Mouse (Mus musculus): Measurements from ENCODE around the gene Ppm1k. TPM values are rescaled to one million over a fixed set of nuclear protein-coding genes. Genes with fewer than 3 reads are reported as not detected.
"Not testable (repeated sequence)": the region's sequence is repeated elsewhere in the genome, so short reads cannot be mapped to it uniquely, and the experiment has no call there.

Ppm1k gene
- polyA plus RNA-seq, 2 experiments = 3.4 to 4.2 TPM

DNA sequence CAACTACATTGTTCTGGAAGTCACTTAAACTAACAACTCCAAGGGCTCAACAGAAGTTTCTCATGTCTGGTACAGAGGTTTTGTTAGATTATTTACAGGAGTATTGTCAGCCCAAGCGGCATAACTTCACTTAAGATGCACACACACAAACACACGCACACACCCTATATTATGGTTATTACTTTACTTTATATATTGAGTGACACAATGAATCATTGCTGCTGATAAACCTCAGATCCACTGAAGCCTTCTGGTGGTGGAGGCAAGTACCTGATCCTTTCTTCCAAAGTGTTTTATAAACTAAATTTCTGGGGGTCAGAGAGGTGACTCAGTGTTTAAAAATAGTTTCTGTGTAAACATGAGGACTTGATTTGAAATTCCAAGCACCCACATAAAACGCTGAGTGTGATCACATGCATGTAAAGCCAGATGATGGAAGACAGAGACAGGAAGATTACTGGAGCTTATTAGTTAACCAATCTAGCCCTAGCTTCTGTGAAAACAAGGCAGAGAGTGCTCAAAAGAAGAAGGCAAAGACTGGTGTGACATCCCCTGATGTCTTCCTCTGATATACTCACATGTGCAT, 16.0 kb upstream of the Ppm1k start:
- 77% methylated on average over 3 of the region's 3 CpGs for WGBS
- Histone ChIP-seq H3K9me3 (ENCODE audit: control insufficient read depth, low read length) (no peaks in the 10 kb centered on the region), H3K4me2 (replicated peaks; ENCODE audit: low read depth, low read length, severe bottlenecking) (no peak overlapping the region), H3K27ac (replicated peaks; ENCODE audit: low read depth, low read length) (no peak overlapping the region), H3K9ac (ENCODE audit: low read depth, low read length, severe bottlenecking) (no peak overlapping the region), H3K36me3 (ENCODE audit: control insufficient read depth, insufficient read depth, low read length) (no peaks in the 10 kb centered on the region), H3K27me3 (ENCODE audit: control insufficient read depth, insufficient read depth, low read length) (no peaks in the 10 kb centered on the region), H3K4me1 (ENCODE audit: control insufficient read depth, insufficient read depth, low read length) (no peaks in the 10 kb centered on the region), H3K4me3 (replicated peaks; ENCODE audit: low read length) (no peak overlapping the region)
- TF ChIP-seq POLR2A (IDR thresholded peaks at IDR 0.05; ENCODE audit: borderline replicate concordance, extremely low read depth, insufficient read depth, insufficient read length) = no peak
- ATAC-seq (ENCODE audit: low FRiP score, low read depth) (no peak), DNase-seq (ENCODE audit: low spot score) (no peak)

GRCm38 (mm10) chr6:57544866-57545265, 9.6 kb upstream of the Ppm1k start:
- no peaks in the 10 kb centered on the region for H3K4me1 ChIP-seq (ENCODE audit: control insufficient read depth, insufficient read depth, low read length)
- WGBS = 69% methylated on average over 2 of the region's 2 CpGs
- no peak overlapping the region for H3K4me2 ChIP-seq (replicated peaks; ENCODE audit: low read depth, low read length, severe bottlenecking)
- no peak overlapping the region for H3K4me3 ChIP-seq (replicated peaks; ENCODE audit: low read length)
- H3K36me3 ChIP-seq (ENCODE audit: control insufficient read depth, insufficient read depth, low read length) = no peaks in the 10 kb centered on the region
- ATAC-seq (ENCODE audit: low FRiP score, low read depth) (no peak), DNase-seq (ENCODE audit: low spot score) (no peak)
- no peak overlapping the region for H3K9ac ChIP-seq (ENCODE audit: low read depth, low read length, severe bottlenecking)
- no peaks in the 10 kb centered on the region for H3K9me3 ChIP-seq (ENCODE audit: control insufficient read depth, low read length)
- no peak overlapping the region for H3K27ac ChIP-seq (replicated peaks; ENCODE audit: low read depth, low read length)
- H3K27me3 ChIP-seq (ENCODE audit: control insufficient read depth, insufficient read depth, low read length) = no peaks in the 10 kb centered on the region
- TF ChIP-seq POLR2A (IDR thresholded peaks at IDR 0.05; ENCODE audit: borderline replicate concordance, extremely low read depth, insufficient read depth, insufficient read length) = no peak

DNA sequence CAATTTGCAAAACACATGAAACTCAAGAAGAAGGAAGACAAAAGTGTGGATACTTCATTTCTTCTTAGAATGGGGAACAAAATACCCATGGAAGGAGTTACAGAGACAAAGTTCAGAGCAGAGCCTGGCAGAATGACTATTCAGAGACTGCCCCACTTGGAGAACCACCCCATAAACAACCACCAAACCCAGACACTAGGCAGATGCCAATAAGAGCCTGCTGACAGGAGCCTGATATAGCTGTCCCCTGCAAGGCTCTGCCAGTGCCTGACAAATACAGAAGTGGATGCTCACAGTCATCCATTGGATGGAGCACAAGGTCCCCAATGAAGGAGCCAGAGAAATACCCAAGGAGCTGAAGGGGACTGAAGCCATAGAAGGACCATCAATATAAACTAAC, 8.3 kb upstream of the Ppm1k start:
- H3K4me3 ChIP-seq (replicated peaks; ENCODE audit: low read length); H3K27ac ChIP-seq (replicated peaks; ENCODE audit: low read depth, low read length); H3K27me3 ChIP-seq (ENCODE audit: control insufficient read depth, insufficient read depth, low read length); ATAC-seq (ENCODE audit: low FRiP score, low read depth); H3K9ac ChIP-seq (ENCODE audit: low read depth, low read length, severe bottlenecking); DNase-seq (ENCODE audit: low spot score); H3K36me3 ChIP-seq (ENCODE audit: control insufficient read depth, insufficient read depth, low read length); H3K4me2 ChIP-seq (replicated peaks; ENCODE audit: low read depth, low read length, severe bottlenecking); H3K4me1 ChIP-seq (ENCODE audit: control insufficient read depth, insufficient read depth, low read length); H3K9me3 ChIP-seq (ENCODE audit: control insufficient read depth, low read length): not testable (repeated sequence)

- H3K36me3 ChIP-seq (ENCODE audit: control insufficient read depth, insufficient read depth, low read length) = no peaks in the 10 kb centered on the region
- no peak overlapping the region for H3K9ac ChIP-seq (ENCODE audit: low read depth, low read length, severe bottlenecking)
- no peaks in the 10 kb centered on the region for H3K4me1 ChIP-seq (ENCODE audit: control insufficient read depth, insufficient read depth, low read length)
- no peaks in the 10 kb centered on the region for H3K9me3 ChIP-seq (ENCODE audit: control insufficient read depth, low read length)
- ATAC-seq (ENCODE audit: low FRiP score, low read depth) (no peak), DNase-seq (ENCODE audit: low spot score) (no peak)
- no peak for TF ChIP-seq POLR2A (IDR thresholded peaks at IDR 0.05; ENCODE audit: borderline replicate concordance, extremely low read depth, insufficient read depth, insufficient read length)
- H3K4me3 ChIP-seq (replicated peaks; ENCODE audit: low read length) = no peak overlapping the region
- WGBS = 91% methylated on average over 1 of the region's 1 CpGs
- no peak overlapping the region for H3K27ac ChIP-seq (replicated peaks; ENCODE audit: low read depth, low read length)
- H3K4me2 ChIP-seq (replicated peaks; ENCODE audit: low read depth, low read length, severe bottlenecking) = no peak overlapping the region
- no peaks in the 10 kb centered on the region for H3K27me3 ChIP-seq (ENCODE audit: control insufficient read depth, insufficient read depth, low read length)
These were observed 6.6 kb upstream of the Ppm1k start for GRCm38 (mm10) chr6:57541737-57542335.

GRCm38 (mm10) chr6:57540950-57541498, 5.8 kb upstream of the Ppm1k start:
- ATAC-seq (ENCODE audit: low FRiP score, low read depth) (no peak), DNase-seq (ENCODE audit: low spot score) (no peak)
- Histone ChIP-seq H3K9ac (ENCODE audit: low read depth, low read length, severe bottlenecking) (no peak overlapping the region), H3K4me2 (replicated peaks; ENCODE audit: low read depth, low read length, severe bottlenecking) (no peak overlapping the region), H3K36me3 (ENCODE audit: control insufficient read depth, insufficient read depth, low read length) (no peaks in the 10 kb centered on the region), H3K27me3 (ENCODE audit: control insufficient read depth, insufficient read depth, low read length) (no peaks in the 10 kb centered on the region), H3K4me1 (ENCODE audit: control insufficient read depth, insufficient read depth, low read length) (no peaks in the 10 kb centered on the region), H3K27ac (replicated peaks; ENCODE audit: low read depth, low read length) (no peak overlapping the region), H3K9me3 (ENCODE audit: control insufficient read depth, low read length) (no peaks in the 10 kb centered on the region), H3K4me3 (replicated peaks; ENCODE audit: low read length) (no peak overlapping the region)
- TF ChIP-seq POLR2A (IDR thresholded peaks at IDR 0.05; ENCODE audit: borderline replicate concordance, extremely low read depth, insufficient read depth, insufficient read length) = no peak
- 78% methylated on average over 5 of the region's 5 CpGs for WGBS

Data from limb, embryonic 14.5 days (tissue).